Mouse (Mus musculus) gastrocnemius, postnatal 4 days (tissue): ENCODE results near the gene Denr. TPM values are rescaled to one million over a fixed set of nuclear protein-coding genes. Genes with fewer than 3 reads are reported as not detected.

Source experiments
- DNase-seq, 2 experiments: peaks; one replicate each; pipeline ENCODE4 v3.0.0; 2021 to 2022; ENCODE audit warnings: low spot score in 2 of 2, mixed read lengths in 2 of 2
- total RNA-seq, 2 experiments: library from RNA; stranded (reverse); gene quantifications; 2 replicates each; pipeline ENCODE4 v1.2.3; 2021

Denr gene
- total RNA-seq, 2 experiments from 2014 or later = 59.8 to 66.3 TPM

- DNase-seq = no peak
Observed at GRCm38 (mm10) chr5:123969216-123969615, 62.2 kb downstream of the Denr start.

GRCm38 (mm10) chr5:123970576-123970975 lies 63.6 kb downstream of the Denr start:
- no peak for DNase-seq

GRCm38 (mm10) chr5:123972453-123972852 lies 65.5 kb downstream of the Denr start:
- no peak for DNase-seq

- peak; percentile 53 to 64 for DNase-seq
Observed at GRCm38 (mm10) chr5:123973299-123974178, 66.6 kb downstream of the Denr start, which contains the start of gene Hip1r. Gene Hip1r (plus strand): TSS chr5:123973628.

GRCm38 (mm10) chr5:123974179-123974485 lies 67.2 kb downstream of the Denr start:
- DNase-seq = no peak

GRCm38 (mm10) chr5:123974616-123975111 lies 67.7 kb downstream of the Denr start:
- DNase-seq = no peak

- DNase-seq = no peak
Observed at GRCm38 (mm10) chr5:123975668-123976180, 68.7 kb downstream of the Denr start.

- no peak for DNase-seq
Observed at GRCm38 (mm10) chr5:123977231-123977630, 70.3 kb downstream of the Denr start.

- DNase-seq = no peak
Observed at GRCm38 (mm10) chr5:123978131-123978530, 71.2 kb downstream of the Denr start.

Other genes with a start within 250 kb of the Denr start
- 10 to 100 TPM; 79.5 to 94.5 TPM for gene Clip1, start 222.6 kb upstream of the Denr start, total RNA-seq
- 10 to 100 TPM; 42.8 to 50.7 TPM for gene Zcchc8, start 186.1 kb upstream of the Denr start, total RNA-seq
- 10 to 100 TPM; 64.5 to 87.8 TPM for gene Rsrc2, start 157.8 kb upstream of the Denr start, total RNA-seq
- gene Kntc1, start 157.5 kb upstream of the Denr start, total RNA-seq = 10 to 100 TPM; 14.3 to 15.1 TPM
- 1 to 10 TPM in 1 of 2 experiments, under 1 TPM in 1; 0.96 to 1.8 TPM for gene Hcar2, start 41.7 kb upstream of the Denr start, total RNA-seq
- gene Hcar1, start 27.2 kb upstream of the Denr start, total RNA-seq = 1 to 10 TPM; 1.4 to 3.3 TPM
- under 1 TPM in 1 of 2 experiments, not detected in 1; 0.69 TPM for gene Gm43518, start 20.2 kb downstream of the Denr start, total RNA-seq
- 1 to 10 TPM; 2.5 to 4.1 TPM for gene Ccdc62, start 23.5 kb downstream of the Denr start, total RNA-seq
- gene Hip1r, start 66.5 kb downstream of the Denr start, total RNA-seq = 1 to 10 TPM; 5.5 to 6.6 TPM
- gene Vps37b, start 125.1 kb downstream of the Denr start, total RNA-seq = 10 to 100 TPM; 24.4 to 29.3 TPM
- gene Abcb9, start 188.6 kb downstream of the Denr start, total RNA-seq = 1 to 10 TPM; 5.2 to 6.1 TPM
- 10 to 100 TPM in 1 of 2 experiments, 1 to 10 TPM in 1; 9.0 to 11.2 TPM for gene Ogfod2, start 205.1 kb downstream of the Denr start, total RNA-seq
- 10 to 100 TPM; 69.9 to 76.4 TPM for gene Arl6ip4, start 208.9 kb downstream of the Denr start, total RNA-seq